Mouse (Mus musculus): ENCODE data around the gene S100a13.

- TF ChIP-seq POLR2A (IDR thresholded peaks at IDR 0.05; ENCODE audit: borderline replicate concordance, insufficient read depth, low read length) (no peak), CTCF (IDR thresholded peaks at IDR 0.05; ENCODE audit: borderline replicate concordance, insufficient read depth, low read depth, low read length) (no peak)
Measured at GRCm38 (mm10) chr3:90515242-90515641, 1.0 kb downstream of the S100a13 start.

Data from cerebellum, adult 2 months (tissue).